Mouse (Mus musculus) forebrain, embryonic 16.5 days (tissue): ENCODE data around the gene Ppil2. TPM values are rescaled to one million over a fixed set of nuclear protein-coding genes. Genes with fewer than 3 reads are reported as not detected.

Experiments used
- ATAC-seq: fragments of 200-750 bp; cut with Nextera tagmentation; 2 replicates; pipeline ENCODE4 v1.8.0; 2017; ENCODE audit warnings: mild to moderate bottlenecking, moderate library complexity
- H3K27ac ChIP-seq: fragments of 300-500 bp; sonication (generic); 2 replicates; pipeline ENCODE4 v1.5.1; 2014; ENCODE audit warnings: low read length, control low read depth
- H3K27me3 ChIP-seq: fragments of 300-500 bp; sonication (generic); replicated peaks from 2 replicates; pipeline ENCODE4 v1.6.1; 2014; ENCODE audit warnings: low read length; ENCODE audit not compliant: control insufficient read depth, insufficient read depth
- H3K36me3 ChIP-seq: fragments of 300-500 bp; sonication (generic); 2 replicates; pipeline ENCODE4 v1.6.1; 2014; ENCODE audit not compliant: control insufficient read depth, insufficient read depth
- H3K4me1 ChIP-seq: fragments of 300-500 bp; sonication (generic); replicated peaks from 2 replicates; pipeline ENCODE4 v1.6.1; 2014; ENCODE audit warnings: low read length; ENCODE audit not compliant: control insufficient read depth, insufficient read depth
- H3K4me2 ChIP-seq: fragments of 300-500 bp; sonication (generic); 2 replicates; pipeline ENCODE4 v1.6.1; 2014; ENCODE audit warnings: mild to moderate bottlenecking, low read length, control low read depth
- H3K4me3 ChIP-seq: fragments of 300-500 bp; sonication (generic); replicated peaks from 2 replicates; pipeline ENCODE4 v1.5.1; 2014; ENCODE audit warnings: mild to moderate bottlenecking, low read length, control low read depth
- H3K9ac ChIP-seq: fragments of 300-500 bp; sonication (generic); replicated peaks from 2 replicates; pipeline ENCODE4 v1.6.1; 2014; ENCODE audit warnings: low read depth, low read length, control low read depth
- H3K9me3 ChIP-seq: fragments of 300-500 bp; sonication (generic); 2 replicates; pipeline ENCODE4 v1.6.1; 2016; ENCODE audit warnings: low read length; ENCODE audit not compliant: control insufficient read depth
- WGBS: fragments of 180-500 bp; shearing (Covaris S2); extraction: QIAGEN DNeasy Blood & Tissue Kit; methylation state at CpG from one replicate; pipeline ENCODE4 v1.1.7; 2014; 5-methylcytosine and 5-hydroxymethylcytosine counted together
- polyA plus RNA-seq: library from polyadenylated mRNA; unstranded; fragments of >200 nt; fragmentation: Nextera tagmentation; extraction: Ambion mirVana; gene quantifications from 2 replicates; pipeline ENCODE4 v1.2.1, GENCODE M21; 2015

Gene Ppil2
- polyA plus RNA-seq, 1 experiment from 2014 or later: 182 TPM

DNA sequence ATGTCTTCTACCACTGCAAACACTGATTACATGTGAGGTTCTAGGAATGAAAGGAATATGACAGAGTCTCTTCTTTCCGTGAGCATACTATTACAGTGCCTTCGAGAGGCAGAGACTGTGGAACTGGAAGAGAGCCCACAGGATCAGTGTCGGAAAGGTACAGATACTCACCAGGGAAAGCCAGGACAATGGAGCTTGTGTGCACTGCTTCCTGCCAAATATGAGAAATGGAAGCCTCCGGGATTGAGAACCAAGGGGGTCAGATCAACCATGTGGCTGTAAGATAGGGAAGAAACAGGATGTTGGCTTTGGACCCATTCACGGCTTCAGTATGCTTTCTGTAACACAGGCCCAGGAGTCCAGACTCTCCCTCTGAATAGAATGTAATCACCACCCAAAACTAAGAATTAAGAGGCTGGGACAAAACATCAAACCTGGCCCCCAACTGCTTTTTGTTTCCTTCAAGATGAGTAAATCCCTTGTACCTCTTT, 6.3 kb upstream of the Ppil2 start:
- Histone ChIP-seq H3K4me2 (no peak overlapping the region), H3K27me3 (no peaks in the 10 kb centered on the region), H3K27ac (no peak overlapping the region), H3K4me3 (no peak overlapping the region), H3K9ac (no peak overlapping the region), H3K4me1 (no peaks in the 10 kb centered on the region; the same call in 1 of the 2 replicates), H3K9me3 (no peaks in the 10 kb centered on the region), H3K36me3 (no peaks in the 10 kb centered on the region; the same call in 1 of the 2 replicates)
- no peak for ATAC-seq
- WGBS: 85% methylated on average over 5 of the region's 5 CpGs

DNA sequence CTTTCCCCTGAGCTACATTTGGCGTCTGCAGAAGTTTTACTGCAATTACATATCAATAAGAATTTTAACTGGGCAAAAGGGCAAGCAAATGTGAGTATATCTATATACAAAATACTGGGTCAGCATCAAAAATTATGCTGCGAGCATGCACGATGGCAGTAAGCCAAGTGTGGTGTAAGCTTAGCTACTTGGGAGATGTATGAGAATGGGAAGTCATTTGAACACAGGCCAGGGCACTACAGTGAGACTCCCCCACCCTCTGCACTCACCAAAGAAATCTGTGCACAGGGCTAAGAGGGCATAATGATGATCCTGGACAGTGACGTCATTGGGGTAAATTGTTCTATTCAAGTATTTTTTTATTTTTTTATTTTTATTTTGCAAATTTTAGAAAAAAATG, 6.5 kb downstream of the Ppil2 start:
- Histone ChIP-seq H3K4me1 (peaks cover 16% of the 10 kb centered on the region), H3K4me2 (no peak overlapping the region), H3K27ac (no peak overlapping the region), H3K9ac (no peak overlapping the region), H3K9me3 (no peaks in the 10 kb centered on the region), H3K36me3 (peaks cover 16% of the 10 kb centered on the region), H3K4me3 (no peak overlapping the region), H3K27me3 (no peaks in the 10 kb centered on the region)
- WGBS: 75% methylated on average over 4 of the region's 4 CpGs
- ATAC-seq: no peak

DNA sequence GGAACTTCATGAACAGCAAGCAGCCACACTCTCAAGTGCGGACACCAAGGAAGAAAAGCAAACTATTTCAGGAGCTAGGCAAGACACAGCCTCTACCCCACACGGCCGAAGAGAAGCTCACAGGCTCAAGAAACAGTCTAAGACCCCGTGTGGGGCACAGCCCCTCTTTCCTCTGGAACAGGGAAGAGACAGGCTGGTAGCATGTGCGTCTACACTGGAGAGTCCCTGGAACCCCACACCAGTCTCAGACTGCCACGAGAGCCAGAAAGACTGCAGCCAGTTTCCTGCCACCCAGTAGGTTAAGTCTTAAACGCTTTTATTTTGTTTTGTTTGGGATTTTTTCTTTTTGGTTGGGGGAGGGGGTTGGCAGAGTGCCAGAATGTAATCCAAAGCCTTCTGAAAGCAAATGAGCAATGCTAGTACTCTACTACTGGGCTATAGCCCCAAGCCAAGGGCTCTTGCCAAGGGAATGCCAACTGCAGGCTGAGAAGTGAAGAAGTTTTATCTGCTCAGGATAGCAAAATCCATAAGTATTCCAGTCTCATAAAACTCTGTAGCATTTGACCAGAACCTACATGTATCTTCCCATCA, 8.3 kb downstream of the Ppil2 start:
- H3K27me3 ChIP-seq: no peaks in the 10 kb centered on the region
- H3K4me2 ChIP-seq: no peak overlapping the region
- H3K36me3 ChIP-seq: peaks cover 19% of the 10 kb centered on the region
- H3K27ac ChIP-seq: no peak overlapping the region
- peaks cover 13% of the 10 kb centered on the region for H3K4me1 ChIP-seq
- 35% methylated on average over 7 of the region's 7 CpGs for WGBS
- no peak overlapping the region for H3K9ac ChIP-seq
- no peak overlapping the region for H3K4me3 ChIP-seq
- no peaks in the 10 kb centered on the region for H3K9me3 ChIP-seq
- peak; percentile 62 for ATAC-seq

DNA sequence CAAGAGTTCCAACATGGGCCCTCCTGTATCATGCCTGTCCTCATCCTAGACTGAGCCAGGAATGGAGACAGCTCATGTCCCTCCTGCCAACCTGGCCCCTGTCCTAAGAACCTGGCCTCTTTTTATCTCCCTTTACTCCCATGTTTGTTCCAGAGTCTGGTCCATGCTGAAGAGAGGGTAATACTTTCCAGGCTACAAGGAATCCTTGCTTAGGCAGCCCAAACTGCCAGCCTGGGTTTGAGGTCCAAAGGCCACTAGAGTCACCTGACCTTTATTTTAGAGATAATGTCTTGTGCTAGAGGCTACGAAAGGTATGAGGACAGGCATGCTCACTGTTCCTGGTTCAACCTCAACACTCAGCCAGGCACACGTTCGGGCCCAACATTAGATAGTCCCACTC, 14.1 kb downstream of the Ppil2 start:
- 94% methylated on average over 3 of the region's 3 CpGs for whole genome bisulfite sequencing
- H3K27ac ChIP-seq: no peak overlapping the region
- no peaks in the 10 kb centered on the region for H3K4me1 ChIP-seq
- no peak overlapping the region for H3K4me3 ChIP-seq
- ATAC-seq: no peak
- H3K4me2 ChIP-seq: no peak overlapping the region
- no peak overlapping the region for H3K9ac ChIP-seq
- peaks cover 21% of the 10 kb centered on the region for H3K36me3 ChIP-seq
- H3K9me3 ChIP-seq: no peaks in the 10 kb centered on the region
- no peaks in the 10 kb centered on the region for H3K27me3 ChIP-seq

DNA sequence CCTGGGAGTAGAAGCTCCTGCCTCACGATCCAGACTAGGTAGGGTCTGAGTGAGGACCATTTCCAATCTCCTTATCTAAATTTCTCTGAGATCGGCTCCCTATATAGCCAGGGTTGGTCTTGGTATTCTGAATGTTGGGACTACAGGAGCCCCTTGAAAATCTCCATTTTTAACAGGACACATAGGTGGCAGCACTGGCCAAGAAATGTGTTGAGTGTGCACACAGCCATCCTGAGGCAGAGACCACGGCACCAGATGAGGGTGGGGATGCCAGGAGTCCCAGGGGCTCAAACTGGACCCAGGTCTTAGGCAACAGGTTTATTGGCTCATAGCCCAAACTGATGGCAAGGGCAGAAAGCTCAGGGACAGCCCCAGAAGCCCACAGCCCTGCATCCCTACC, 22.7 kb downstream of the Ppil2 start:
- H3K9ac ChIP-seq: no peak overlapping the region

DNA sequence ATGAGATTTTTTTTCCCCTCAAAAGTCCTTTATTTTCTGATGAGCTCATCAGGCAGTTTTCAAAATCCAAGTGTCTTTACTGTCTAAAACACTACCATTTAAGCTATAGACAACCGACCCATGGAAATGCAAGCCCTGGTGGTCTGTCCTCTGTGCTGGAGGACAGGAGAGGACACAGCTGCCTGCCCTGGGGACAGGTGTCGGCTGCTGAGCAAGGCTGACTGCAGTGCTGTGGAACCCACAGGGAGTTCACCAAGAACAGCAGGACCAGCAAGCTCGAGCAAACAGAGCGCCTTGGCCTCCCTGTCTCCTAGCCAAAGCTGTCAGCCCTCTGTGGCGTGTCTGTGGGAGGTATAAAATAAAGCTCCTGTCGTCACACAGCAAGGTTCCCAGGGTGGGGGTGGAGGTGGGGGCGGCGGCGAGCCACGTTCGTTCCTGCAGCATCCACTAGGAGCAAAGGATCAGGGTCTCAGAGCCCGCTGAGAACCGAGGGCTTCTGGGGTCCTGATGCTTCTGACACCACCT, 24.3 kb downstream of the Ppil2 start:
- 75% methylated on average over 13 of the region's 13 CpGs for WGBS
- Histone ChIP-seq H3K36me3 (peaks cover 62% of the 10 kb centered on the region), H3K4me2 (no peak overlapping the region), H3K9me3 (no peaks in the 10 kb centered on the region), H3K4me3 (no peak overlapping the region), H3K9ac (no peak overlapping the region), H3K4me1 (no peaks in the 10 kb centered on the region), H3K27me3 (no peaks in the 10 kb centered on the region), H3K27ac (no peak overlapping the region)
- no peak for ATAC-seq

More for the DNA sequence above, 22.7 kb downstream of the Ppil2 start:
- H3K9me3 ChIP-seq: no peaks in the 10 kb centered on the region
- 73% methylated on average over 3 of the region's 3 CpGs for WGBS
- H3K27ac ChIP-seq: no peak overlapping the region
- no peak overlapping the region for H3K4me3 ChIP-seq
- peaks cover 56% of the 10 kb centered on the region for H3K36me3 ChIP-seq
- no peaks in the 10 kb centered on the region for H3K27me3 ChIP-seq
- peak; percentile 27; the same call in 1 of the 2 replicates for ATAC-seq
- no peaks in the 10 kb centered on the region for H3K4me1 ChIP-seq
- H3K4me2 ChIP-seq: no peak overlapping the region

DNA sequence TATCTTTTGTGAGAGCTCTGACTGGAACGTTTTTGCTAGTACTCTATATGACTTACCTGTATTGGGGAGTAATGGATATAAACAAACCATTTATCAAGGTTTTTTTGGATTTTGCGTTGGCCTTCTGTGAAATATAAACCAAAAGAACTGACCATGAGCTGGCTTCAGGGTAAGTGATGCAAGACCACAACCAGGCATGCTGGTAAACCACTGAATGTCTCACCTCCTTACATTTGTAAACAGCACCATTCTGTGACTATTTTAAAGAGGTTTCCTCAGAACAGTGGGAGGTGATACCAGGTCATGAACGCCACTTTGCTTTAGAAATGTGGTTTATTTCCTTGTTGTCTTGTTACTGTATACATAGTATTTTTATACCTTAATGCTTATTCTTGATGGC, 24.8 kb downstream of the Ppil2 start:
- Histone ChIP-seq H3K9ac (no peak overlapping the region), H3K4me2 (no peak overlapping the region), H3K4me1 (no peaks in the 10 kb centered on the region), H3K27ac (no peak overlapping the region), H3K27me3 (no peaks in the 10 kb centered on the region), H3K9me3 (no peaks in the 10 kb centered on the region), H3K36me3 (peaks cover 61% of the 10 kb centered on the region), H3K4me3 (no peak overlapping the region)
- no peak for ATAC-seq
- 89% methylated on average over 3 of the region's 3 CpGs for WGBS

DNA sequence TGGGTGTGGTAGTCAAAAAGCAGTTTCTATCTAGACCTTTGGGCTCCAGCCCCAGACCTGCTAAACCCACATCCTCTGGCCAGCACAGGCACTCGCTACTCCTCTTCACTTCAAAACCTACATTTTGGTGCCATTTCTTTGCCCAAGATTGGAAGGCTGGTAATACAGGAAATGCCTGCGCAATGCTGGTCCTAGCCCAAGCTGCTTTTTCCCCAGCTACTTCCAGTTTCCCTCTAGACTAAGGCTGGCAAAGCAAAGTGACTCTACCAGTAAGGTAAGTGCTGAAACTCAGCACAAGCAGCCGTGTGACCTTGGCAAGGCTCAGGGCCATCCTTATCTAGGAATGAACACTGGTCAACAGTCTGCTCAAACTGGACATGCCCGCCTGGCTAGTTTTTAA, 25.4 kb downstream of the Ppil2 start:
- ATAC-seq: no peak
- H3K4me1 ChIP-seq: no peaks in the 10 kb centered on the region
- no peak overlapping the region for H3K27ac ChIP-seq
- peaks cover 58% of the 10 kb centered on the region for H3K36me3 ChIP-seq
- H3K9ac ChIP-seq: no peak overlapping the region
- no peaks in the 10 kb centered on the region for H3K27me3 ChIP-seq
- WGBS: 93% methylated on average over 4 of the region's 4 CpGs
- no peak overlapping the region for H3K4me3 ChIP-seq
- H3K4me2 ChIP-seq: no peak overlapping the region
- no peaks in the 10 kb centered on the region for H3K9me3 ChIP-seq

DNA sequence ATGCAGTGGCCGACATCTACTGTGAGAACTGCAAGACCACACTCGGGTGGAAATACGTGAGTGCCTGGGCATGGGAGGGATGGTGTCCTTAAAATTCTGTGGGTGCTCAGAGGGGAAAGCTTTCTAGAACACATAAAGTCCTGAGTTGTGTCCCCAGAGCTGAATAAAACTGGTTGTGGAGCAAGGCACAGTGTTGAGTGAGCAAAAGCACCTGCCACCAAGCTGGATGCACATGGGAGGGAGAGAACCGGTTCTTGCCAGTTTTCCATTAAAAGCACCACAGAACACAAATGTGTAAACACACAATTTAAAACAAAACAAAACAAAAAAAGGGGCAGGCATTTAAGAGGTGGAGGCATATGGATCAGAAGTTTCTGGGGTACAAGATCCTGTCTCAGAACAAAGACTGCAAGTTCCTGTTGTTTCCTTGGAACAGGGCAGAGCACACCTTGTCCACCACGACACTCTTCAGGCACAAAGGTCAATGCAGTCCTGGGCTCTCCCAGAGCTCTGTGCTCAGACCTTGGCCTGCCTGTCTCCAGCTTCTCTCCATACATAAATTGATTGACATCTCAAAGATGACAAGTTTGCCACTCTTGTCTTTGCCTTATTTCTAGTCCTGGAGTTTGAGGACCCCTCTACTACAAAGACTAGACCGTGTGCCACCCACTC, 28.8 kb downstream of the Ppil2 start:
- H3K9ac ChIP-seq: no peak overlapping the region
- no peak overlapping the region for H3K27ac ChIP-seq
- H3K36me3 ChIP-seq: peaks cover 42% of the 10 kb centered on the region
- no peaks in the 10 kb centered on the region for H3K9me3 ChIP-seq
- 86% methylated on average over 6 of the region's 6 CpGs for WGBS
- H3K27me3 ChIP-seq: no peaks in the 10 kb centered on the region
- H3K4me3 ChIP-seq: no peak overlapping the region
- ATAC-seq: no peak
- no peak overlapping the region for H3K4me2 ChIP-seq
- H3K4me1 ChIP-seq: peaks cover 7% of the 10 kb centered on the region
